Mouse (Mus musculus) gastrocnemius, postnatal 10 days (tissue): ENCODE data around the gene Arhgap45. TPM values are rescaled to one million over a fixed set of nuclear protein-coding genes. Genes with fewer than 3 reads are reported as not detected.

Source experiments
- total RNA-seq, 2 experiments: library from RNA; stranded (reverse); gene quantifications; 2 replicates each; pipeline ENCODE4 v1.2.3; 2021

The Arhgap45 gene
- total RNA-seq, 2 experiments from 2014 or later: 2.0 to 3.5 TPM

Other genes with a start within 250 kb of the Arhgap45 start
- gene Rnf126, start 249.7 kb upstream of the Arhgap45 start, total RNA-seq: 10 to 100 TPM; 35.2 to 36.1 TPM
- gene Fstl3, start 239.4 kb upstream of the Arhgap45 start, total RNA-seq: 1 to 10 TPM; 1.1 to 1.6 TPM
- gene Prss57, start 225.7 kb upstream of the Arhgap45 start, total RNA-seq: under 1 TPM in 1 of 2 experiments, not detected in 1; 0.11 TPM
- gene Palm, start 223.1 kb upstream of the Arhgap45 start, total RNA-seq: 10 to 100 TPM; 26.6 to 36.8 TPM
- under 1 TPM in 1 of 2 experiments, not detected in 1; 0.54 TPM for gene Misp, start 195.7 kb upstream of the Arhgap45 start, total RNA-seq
- gene Ptbp1, start 162.2 kb upstream of the Arhgap45 start, total RNA-seq: 100 to 1,000 TPM in 1 of 2 experiments, 10 to 100 TPM in 1; 75.2 to 110 TPM
- 1 to 10 TPM in 1 of 2 experiments, not detected in 1; 2.1 TPM for gene Prtn3, start 142.2 kb upstream of the Arhgap45 start, total RNA-seq
- gene Plppr3, start 142.0 kb upstream of the Arhgap45 start, total RNA-seq: 1 to 10 TPM in 1 of 2 experiments, under 1 TPM in 1; 0.49 to 1.6 TPM
- 1 to 10 TPM in 1 of 2 experiments, not detected in 1; 1.9 TPM for gene Elane, start 130.4 kb upstream of the Arhgap45 start, total RNA-seq
- 10 to 100 TPM; 21.5 to 22.8 TPM for gene Cfd, start 125.8 kb upstream of the Arhgap45 start, total RNA-seq
- gene Med16, start 107.7 kb upstream of the Arhgap45 start, total RNA-seq: 10 to 100 TPM; 39.6 to 43.8 TPM
- not detected for gene Gm26602, start 105.8 kb upstream of the Arhgap45 start, total RNA-seq
- under 1 TPM; 0.23 to 0.59 TPM for gene Kiss1r, start 99.7 kb upstream of the Arhgap45 start, total RNA-seq
- gene R3hdm4, start 95.4 kb upstream of the Arhgap45 start, total RNA-seq: 100 to 1,000 TPM; 101 to 108 TPM
- 1 to 10 TPM; 2.6 to 4.1 TPM for gene Arid3a, start 89.6 kb upstream of the Arhgap45 start, total RNA-seq
- 10 to 100 TPM; 18.0 to 21.8 TPM for gene Wdr18, start 56.5 kb upstream of the Arhgap45 start, total RNA-seq
- gene Grin3b, start 45.9 kb upstream of the Arhgap45 start, total RNA-seq: under 1 TPM; 0.14 to 0.38 TPM
- gene Tmem259, start 32.3 kb upstream of the Arhgap45 start, total RNA-seq: 10 to 100 TPM; 85.5 to 90.8 TPM
- 10 to 100 TPM; 26.1 to 38.6 TPM for gene Cnn2, start 28.1 kb upstream of the Arhgap45 start, total RNA-seq
- gene Abca7, start 20.2 kb upstream of the Arhgap45 start, total RNA-seq: 1 to 10 TPM; 3.2 to 4.2 TPM
- 10 to 100 TPM; 62.1 to 62.7 TPM for gene Polr2e, start 23.1 kb downstream of the Arhgap45 start, total RNA-seq
- gene Gpx4, start 30.5 kb downstream of the Arhgap45 start, total RNA-seq: 100 to 1,000 TPM; 380 to 398 TPM
- 10 to 100 TPM in 1 of 2 experiments, 1 to 10 TPM in 1; 7.7 to 11.6 TPM for gene Sbno2, start 88.9 kb downstream of the Arhgap45 start, total RNA-seq
- 100 to 1,000 TPM; 105 to 110 TPM for gene Stk11, start 99.2 kb downstream of the Arhgap45 start, total RNA-seq
- 100 to 1,000 TPM; 576 to 659 TPM for gene Atp5d, start 122.0 kb downstream of the Arhgap45 start, total RNA-seq
- gene Cbarp, start 124.2 kb downstream of the Arhgap45 start, total RNA-seq: 1 to 10 TPM; 2.3 to 3.2 TPM
- gene Midn, start 131.6 kb downstream of the Arhgap45 start, total RNA-seq: 10 to 100 TPM; 34.3 to 62.7 TPM
- 10 to 100 TPM; 84.3 to 88.4 TPM for gene Cirbp, start 149.3 kb downstream of the Arhgap45 start, total RNA-seq
- 1 to 10 TPM; 3.9 to 5.5 TPM for gene 1600002K03Rik, start 156.3 kb downstream of the Arhgap45 start, total RNA-seq
- 1 to 10 TPM; 1.1 to 1.9 TPM for gene Efna2, start 162.8 kb downstream of the Arhgap45 start, total RNA-seq
- gene Mum1, start 209.8 kb downstream of the Arhgap45 start, total RNA-seq: 10 to 100 TPM; 26.4 to 31.3 TPM
- gene Ndufs7, start 232.5 kb downstream of the Arhgap45 start, total RNA-seq: 100 to 1,000 TPM; 371 to 457 TPM
- 100 to 1,000 TPM; 342 to 351 TPM for gene Gamt, start 244.4 kb downstream of the Arhgap45 start, total RNA-seq
- gene Dazap1, start 244.8 kb downstream of the Arhgap45 start, total RNA-seq: 10 to 100 TPM; 67.8 to 81.0 TPM